Comparison of ENCODE assay signal across 12 mouse cellular contexts in genomic region chr2:12212662-12213463, GRCm38 (mm10).
DNase-seq lines count a peak whose midpoint lies in the region; ATAC-seq and TF ChIP-seq lines count a peak whose summit lies in the region.
"Had no signal": no experiment of that assay in that cellular context is flagged by ENCODE, and none has a peak within 500 bp of the region (broad histone marks: within the 10 kb centered on the region; RNA-seq: fewer than 3 reads in every experiment).

No protein-coding gene starts in this region.

- H3K9ac ChIP-seq in lung, embryonic 15.5 days: no peak overlapping the region
- H3K9ac ChIP-seq in kidney, postnatal 0 days (ENCODE audit: low read depth, low read length): no peak overlapping the region
- H3K9ac ChIP-seq in stomach, embryonic 15.5 days: no peak overlapping the region
- H3K9ac ChIP-seq: hindbrain, embryonic 14.5 days; midbrain, embryonic 15.5 days; neural tube, embryonic 15.5 days had no signal

- peak overlapping the region; percentile 86 for H3K27ac ChIP-seq in lung, embryonic 15.5 days
- H3K27ac ChIP-seq in kidney, postnatal 0 days: peak overlapping the region; percentile 77
- peak overlapping the region; percentile 61 for H3K27ac ChIP-seq in stomach, embryonic 15.5 days
- H3K27ac ChIP-seq: hindbrain, embryonic 14.5 days; midbrain, embryonic 15.5 days; neural tube, embryonic 15.5 days had no signal

- TF ChIP-seq CTCF in kidney, postnatal 0 days (IDR thresholded peaks at IDR 0.05; ENCODE audit: low read depth): no peak

- H3K27me3 ChIP-seq in lung, embryonic 15.5 days: no peaks in the 10 kb centered on the region
- no peaks in the 10 kb centered on the region for H3K27me3 ChIP-seq in kidney, postnatal 0 days (ENCODE audit: insufficient read depth, low read length)
- H3K27me3 ChIP-seq in stomach, embryonic 15.5 days (replicated peaks): no peaks in the 10 kb centered on the region
- H3K27me3 ChIP-seq: midbrain, embryonic 15.5 days; neural tube, embryonic 15.5 days had no signal

- peaks cover 21% of the 10 kb centered on the region for H3K4me1 ChIP-seq in lung, embryonic 15.5 days
- 0 out of 2 replicates have a peak, but pooled peaks cover 6% of the 10 kb centered on the region for H3K4me1 ChIP-seq in kidney, postnatal 0 days (replicated peaks; ENCODE audit: insufficient read depth, low read length)
- H3K4me1 ChIP-seq in stomach, embryonic 15.5 days: 0 out of 2 replicates have a peak, but pooled peaks cover 4% of the 10 kb centered on the region
- H3K4me1 ChIP-seq: midbrain, embryonic 15.5 days; neural tube, embryonic 15.5 days had no signal

- WGBS in lung, embryonic 15.5 days: 21% methylated on average over 3 of the region's 3 CpGs
- WGBS in kidney, postnatal 0 days: 25% methylated on average over 3 of the region's 3 CpGs
- WGBS in stomach, embryonic 15.5 days: 24% methylated on average over 3 of the region's 3 CpGs

- ATAC-seq in lung, embryonic 15.5 days (ENCODE audit: borderline replicate concordance, extremely low read depth, low FRiP score, low TSS enrichment): peak; percentile 85
- no peak; the same call in 1 of the 2 replicates for ATAC-seq in kidney, postnatal 0 days (replicated peaks; ENCODE audit: low FRiP score, low read depth)
- no peak for ATAC-seq in stomach, embryonic 15.5 days (ENCODE audit: insufficient read depth, low FRiP score, low read depth)
- ATAC-seq: midbrain, embryonic 15.5 days had no signal

- no peaks in the 10 kb centered on the region for H3K36me3 ChIP-seq in lung, embryonic 15.5 days
- H3K36me3 ChIP-seq in kidney, postnatal 0 days (ENCODE audit: insufficient read depth, low read length): no peaks in the 10 kb centered on the region
- no peaks in the 10 kb centered on the region for H3K36me3 ChIP-seq in stomach, embryonic 15.5 days
- H3K36me3 ChIP-seq: midbrain, embryonic 15.5 days; neural tube, embryonic 15.5 days had no signal

- no peak overlapping the region for H3K4me3 ChIP-seq in lung, embryonic 15.5 days
- no peak overlapping the region for H3K4me3 ChIP-seq in kidney, postnatal 0 days (replicated peaks; ENCODE audit: low read depth, low read length)
- no peak overlapping the region for H3K4me3 ChIP-seq in stomach, embryonic 15.5 days (replicated peaks)
- H3K4me3 ChIP-seq: midbrain, embryonic 15.5 days; neural tube, embryonic 15.5 days had no signal

- DNase-seq in embryo, embryonic 11 days: peak; percentile 12
- DNase-seq in embryo, embryonic 9.5 days (ENCODE audit: extremely low spot score): no peak
- DNase-seq in lung, adult 18-20 months: no peak
- peak; percentile 87 for DNase-seq in kidney, postnatal 0 days (ENCODE audit: low spot score)
- DNase-seq in right cerebral cortex, postnatal 36 days (ENCODE audit: low spot score in 2 of 2): no peak
- DNase-seq in layer of hippocampus, postnatal 25 days (ENCODE audit: extremely low spot score in 1 of 2, low spot score in 1 of 2): no peak
- DNase-seq: heart, adult 11 months had no signal

- no peaks in the 10 kb centered on the region for H3K9me3 ChIP-seq in lung, embryonic 15.5 days
- H3K9me3 ChIP-seq in kidney, postnatal 0 days (replicated peaks; ENCODE audit: low read length): no peaks in the 10 kb centered on the region
- no peaks in the 10 kb centered on the region for H3K9me3 ChIP-seq in stomach, embryonic 15.5 days
- H3K9me3 ChIP-seq: midbrain, embryonic 15.5 days; neural tube, embryonic 15.5 days had no signal

- H3K4me2 ChIP-seq in lung, embryonic 15.5 days: no peak overlapping the region
- no peak overlapping the region for H3K4me2 ChIP-seq in kidney, postnatal 0 days (ENCODE audit: low read length)
- H3K4me2 ChIP-seq in stomach, embryonic 15.5 days: no peak overlapping the region
- H3K4me2 ChIP-seq: hindbrain, embryonic 14.5 days; midbrain, embryonic 15.5 days; neural tube, embryonic 15.5 days had no signal

Comparison
In these comparisons a context has a peak if more than half of its experiments do, and no peak if none do; other contexts are left out.
1. DNase-seq: peak in embryo, embryonic 11 days (single experiment) and kidney, postnatal 0 days (single experiment); none in embryo, embryonic 9.5 days (single experiment), lung, adult 18-20 months (0 of 2), right cerebral cortex, postnatal 36 days (0 of 2) and layer of hippocampus, postnatal 25 days (0 of 2).
2. Peak in every context shown above with its lines, with median percentiles within 50 percentile points of each other: H3K27ac ChIP-seq.